Mouse (Mus musculus): ENCODE measurements at regions not wholly inside any gene's neighbourhood (a gene's known extent, or its start where the extent isn't known, plus 50 kb on each side); places are given as distances from the start of the nearest gene placed in this dataset.

DNA sequence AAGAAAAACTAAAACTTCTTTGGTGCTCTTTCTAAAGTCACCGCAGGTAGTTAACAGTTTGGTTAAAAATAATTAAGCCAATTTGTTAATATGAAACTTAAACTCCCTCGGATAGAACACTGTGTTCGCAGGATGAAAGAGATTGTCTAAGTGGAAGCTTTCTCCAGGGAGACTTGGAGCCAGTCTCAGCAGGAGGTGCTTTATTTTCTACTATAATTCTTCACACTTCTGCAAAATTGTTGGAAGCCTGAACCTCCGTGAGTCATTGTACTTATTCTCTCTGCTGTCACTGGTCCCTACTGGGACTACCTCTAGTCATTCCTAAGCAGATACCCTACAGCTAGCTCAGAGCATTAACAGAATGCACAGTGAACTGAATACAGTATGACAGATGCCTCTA lies 1327.3 kb downstream of the Pcdh17 start:
- Histone ChIP-seq H3K4me3 (ENCODE audit: low read depth, low read length) (no peak overlapping the region), H3K9me3 (ENCODE audit: low read length) (no peaks in the 10 kb centered on the region), H3K27ac (ENCODE audit: low read length) (no peak overlapping the region), H3K4me1 (ENCODE audit: insufficient read depth, low read depth, low read length) (no peaks in the 10 kb centered on the region), H3K9ac (replicated peaks; ENCODE audit: low read depth) (no peak overlapping the region), H3K27me3 (replicated peaks; ENCODE audit: insufficient read depth, low read length) (no peaks in the 10 kb centered on the region), H3K36me3 (ENCODE audit: insufficient read depth, low read length) (no peaks in the 10 kb centered on the region), H3K4me2 (replicated peaks; ENCODE audit: low read depth, low read length) (no peak overlapping the region)
- 71% methylated on average over 4 of the region's 4 CpGs for WGBS
- DNase-seq (ENCODE audit: low spot score) (no peak), ATAC-seq (no peak)
- TF ChIP-seq CTCF (IDR thresholded peaks at IDR 0.05) (no peak), EP300 (IDR thresholded peaks at IDR 0.05) (no peak)

- Histone ChIP-seq H3K36me3 (ENCODE audit: insufficient read depth, low read length) (no peaks in the 10 kb centered on the region), H3K4me1 (ENCODE audit: insufficient read depth, low read depth, low read length) (no peaks in the 10 kb centered on the region), H3K9ac (replicated peaks; ENCODE audit: low read depth) (no peak overlapping the region), H3K27me3 (replicated peaks; ENCODE audit: insufficient read depth, low read length) (no peaks in the 10 kb centered on the region), H3K4me2 (replicated peaks; ENCODE audit: low read depth, low read length) (no peak overlapping the region), H3K9me3 (ENCODE audit: low read length) (no peaks in the 10 kb centered on the region), H3K4me3 (ENCODE audit: low read depth, low read length) (no peak overlapping the region), H3K27ac (ENCODE audit: low read length) (no peak overlapping the region)
- ATAC-seq (no peak), DNase-seq (ENCODE audit: low spot score) (no peak)
- TF ChIP-seq EP300 (IDR thresholded peaks at IDR 0.05) (no peak), CTCF (IDR thresholded peaks at IDR 0.05) (no peak)
- 80% methylated on average over 5 of the region's 5 CpGs for WGBS
These were observed 1324.9 kb downstream of the Pcdh17 start for GRCm38 (mm10) chr14:85768301-85768700.

- Histone ChIP-seq H3K4me1 (ENCODE audit: insufficient read depth, low read depth, low read length) (no peaks in the 10 kb centered on the region), H3K27me3 (replicated peaks; ENCODE audit: insufficient read depth, low read length) (no peaks in the 10 kb centered on the region), H3K27ac (ENCODE audit: low read length) (no peak overlapping the region), H3K9ac (replicated peaks; ENCODE audit: low read depth) (no peak overlapping the region), H3K4me3 (ENCODE audit: low read depth, low read length) (no peak overlapping the region), H3K36me3 (ENCODE audit: insufficient read depth, low read length) (no peaks in the 10 kb centered on the region), H3K9me3 (ENCODE audit: low read length) (no peaks in the 10 kb centered on the region), H3K4me2 (replicated peaks; ENCODE audit: low read depth, low read length) (no peak overlapping the region)
- ATAC-seq = peak; percentile 61
- no peak for DNase-seq (ENCODE audit: low spot score)
- TF ChIP-seq EP300 (IDR thresholded peaks at IDR 0.05) (no peak), CTCF (IDR thresholded peaks at IDR 0.05) (no peak)
- WGBS = 50% methylated on average over 1 of the region's 1 CpGs
These were observed 1314.0 kb downstream of the Pcdh17 start for GRCm38 (mm10) chr14:85757343-85757742.

- no peak overlapping the region for H3K27ac ChIP-seq (ENCODE audit: low read length)
- no peaks in the 10 kb centered on the region for H3K4me1 ChIP-seq (ENCODE audit: insufficient read depth, low read depth, low read length)
- H3K4me3 ChIP-seq (ENCODE audit: low read depth, low read length) = no peak overlapping the region
- no peaks in the 10 kb centered on the region for H3K36me3 ChIP-seq (ENCODE audit: insufficient read depth, low read length)
- no peaks in the 10 kb centered on the region for H3K27me3 ChIP-seq (replicated peaks; ENCODE audit: insufficient read depth, low read length)
- no peak for ATAC-seq
- no peak for DNase-seq (ENCODE audit: low spot score)
- no peaks in the 10 kb centered on the region for H3K9me3 ChIP-seq (ENCODE audit: low read length)
- H3K4me2 ChIP-seq (replicated peaks; ENCODE audit: low read depth, low read length) = no peak overlapping the region
- TF ChIP-seq EP300 (IDR thresholded peaks at IDR 0.05) = no peak
- TF ChIP-seq CTCF (IDR thresholded peaks at IDR 0.05) = no peak
- 84% methylated on average over 4 of the region's 4 CpGs for WGBS
- H3K9ac ChIP-seq (replicated peaks; ENCODE audit: low read depth) = no peak overlapping the region
These were observed 1295.2 kb downstream of the Pcdh17 start for GRCm38 (mm10) chr14:85738567-85738966.
